Mouse (Mus musculus) spleen, adult 2 months (tissue): ENCODE data around the gene Usp27x. TPM values are rescaled to one million over a fixed set of nuclear protein-coding genes. Genes with fewer than 3 reads are reported as not detected.
A peak's percentile ranks its signal among the peaks of the same experiment; 100 is the strongest.

Experiments used
- DNase-seq, 2 experiments: peaks; one replicate each; pipeline versions ENCODE4 v3.0.0 to v3.0.0-alpha.2; 2012 to 2021; ENCODE audit warnings: low spot score in 2 of 2, low read depth in 1 of 2
- H3K27ac ChIP-seq: fragments of 200-500 bp; 2 replicates; pipeline ENCODE4 v1.5.1; 2012; ENCODE audit warnings: low read length, inconsistent platforms; ENCODE audit not compliant: insufficient read depth
- H3K27me3 ChIP-seq: fragments of 200-500 bp; 2 replicates; pipeline ENCODE4 v1.6.1; 2012; ENCODE audit warnings: mild to moderate bottlenecking, moderate library complexity, low read length, inconsistent platforms; ENCODE audit not compliant: control insufficient read depth, insufficient read depth
- H3K36me3 ChIP-seq: fragments of 200-500 bp; 2 replicates; pipeline ENCODE4 v1.6.1; 2012; ENCODE audit warnings: mild to moderate bottlenecking, low read length, inconsistent platforms; ENCODE audit not compliant: control insufficient read depth, insufficient read depth
- H3K4me1 ChIP-seq: fragments of 200-500 bp; 2 replicates; pipeline ENCODE4 v1.6.1; 2011; ENCODE audit warnings: inconsistent platforms; ENCODE audit not compliant: control insufficient read depth, insufficient read depth, insufficient read length
- H3K4me3 ChIP-seq: fragments of 200-500 bp; 2 replicates; pipeline ENCODE4 v1.5.1; 2011; ENCODE audit warnings: mild to moderate bottlenecking, inconsistent platforms; ENCODE audit not compliant: insufficient read depth, insufficient read length; ENCODE audit errors: extremely low read depth
- CTCF ChIP-seq: fragments of 200-500 bp; IDR thresholded peaks from 2 replicates; pipeline ENCODE4 v1.5.1; 2011; ENCODE audit warnings: mild to moderate bottlenecking, inconsistent platforms; ENCODE audit not compliant: insufficient read depth, insufficient read length, insufficient replicate concordance; ENCODE audit errors: extremely low read depth
- POLR2A ChIP-seq: fragments of 200-500 bp; IDR thresholded peaks from 2 replicates; pipeline ENCODE4 v1.6.1; 2011; ENCODE audit warnings: low read depth, low read length, inconsistent platforms
- WGBS: fragments of 180-500 bp; shearing (Covaris S2); methylation state at CpG from one replicate; pipeline ENCODE4 v1.1.7; 2018; 5-methylcytosine and 5-hydroxymethylcytosine counted together
- polyA plus RNA-seq: library from polyadenylated mRNA; depleted of rRNA; stranded (reverse); fragments of >200 nt; gene quantifications from 2 replicates; pipeline ENCODE4 v1.2.3, GENCODE M21; 2012; rRNA removed

The Usp27x gene
- polyA plus RNA-seq: 0.32 and 0.43 TPM in 2 replicates

DNA sequence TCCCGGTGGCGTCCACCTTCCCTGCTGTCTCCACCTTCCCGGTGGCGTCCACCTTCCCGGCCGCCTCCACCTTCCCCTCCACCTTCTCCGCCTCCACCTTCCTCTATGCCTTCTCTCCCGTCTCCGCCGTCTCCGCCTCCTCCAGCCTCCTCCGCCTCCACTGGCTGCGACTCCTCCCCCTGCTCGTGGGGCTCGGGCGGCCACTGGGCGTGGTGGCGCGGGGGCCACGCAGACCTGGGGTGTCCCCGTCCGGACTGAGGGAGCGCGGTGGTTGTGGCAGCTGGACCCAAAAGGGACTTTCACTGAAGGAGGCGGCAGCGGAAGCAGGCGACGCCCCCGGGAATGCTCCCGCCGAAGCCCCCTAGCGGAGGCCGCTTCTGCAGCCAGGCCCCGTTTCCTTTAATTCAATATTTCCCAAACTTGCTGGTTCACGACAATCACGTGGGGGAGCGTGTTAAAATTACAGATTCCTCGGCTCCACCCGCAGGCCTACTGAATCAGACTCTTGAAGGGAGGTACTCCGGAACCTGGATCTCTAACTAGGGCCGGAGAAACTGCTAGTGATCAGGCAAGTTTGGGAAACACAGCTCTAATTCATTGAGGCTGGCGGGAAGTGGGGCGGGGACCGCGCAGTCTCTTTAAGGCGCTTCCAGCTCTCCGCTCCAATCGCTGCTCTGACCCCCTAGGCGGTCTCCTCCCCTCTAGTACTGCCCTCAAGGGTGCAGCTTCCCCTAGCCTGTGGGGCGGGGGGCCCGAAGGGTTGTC, at the start of gene Usp27x:
TSS of gene Usp27x (minus strand) at position 115 of the 765 bp plus-strand sequence.
- WGBS: 29% methylated on average over 43 of the region's 51 CpGs
- Histone ChIP-seq H3K4me3 (peak within 1 kb of the TSS; percentile 79), H3K4me1 (no peaks in the 10 kb centered on the region; the same call in 1 of the 2 replicates), H3K36me3 (no peaks in the 10 kb centered on the region), H3K27ac (no peak within 1 kb of the TSS; the same call in 1 of the 2 replicates), H3K27me3 (peaks cover 5% of the 10 kb centered on the region; the same call in 1 of the 2 replicates)
- TF ChIP-seq CTCF (no peak), POLR2A (no peak)
- DNase-seq: peak; percentile 2 to 30

DNA sequence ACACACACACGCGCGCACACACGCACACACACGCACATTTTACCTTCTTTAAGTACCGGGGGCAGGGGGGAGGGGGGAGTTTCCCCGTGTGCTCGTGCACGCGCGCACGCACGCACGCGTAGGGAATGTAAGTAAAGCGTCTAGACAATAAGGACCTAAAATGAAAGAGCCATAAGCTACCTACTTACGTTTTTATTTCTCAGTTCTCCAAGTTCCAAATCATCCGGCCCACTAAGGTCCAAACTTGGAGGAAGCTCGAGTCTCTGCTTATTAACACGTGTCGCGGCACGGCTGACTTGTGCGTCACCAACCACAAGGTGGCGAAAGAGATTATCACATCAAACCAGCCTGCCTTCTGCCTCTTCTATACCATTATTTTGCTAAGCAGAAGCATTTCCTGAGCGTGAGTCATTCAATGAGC, 47.1 kb upstream of the Usp27x start:
- H3K4me1 ChIP-seq: no peaks in the 10 kb centered on the region
- TF ChIP-seq POLR2A (no peak), CTCF (peak; percentile 47; the same call in 1 of the 2 replicates)
- WGBS: 25% methylated on average over 26 of the region's 26 CpGs
- peak; percentile 60 to 67 for DNase-seq
- no peaks in the 10 kb centered on the region for H3K36me3 ChIP-seq
- peak overlapping the region; percentile 57 for H3K4me3 ChIP-seq
- no peaks in the 10 kb centered on the region for H3K27me3 ChIP-seq
- no peak overlapping the region for H3K27ac ChIP-seq

DNA sequence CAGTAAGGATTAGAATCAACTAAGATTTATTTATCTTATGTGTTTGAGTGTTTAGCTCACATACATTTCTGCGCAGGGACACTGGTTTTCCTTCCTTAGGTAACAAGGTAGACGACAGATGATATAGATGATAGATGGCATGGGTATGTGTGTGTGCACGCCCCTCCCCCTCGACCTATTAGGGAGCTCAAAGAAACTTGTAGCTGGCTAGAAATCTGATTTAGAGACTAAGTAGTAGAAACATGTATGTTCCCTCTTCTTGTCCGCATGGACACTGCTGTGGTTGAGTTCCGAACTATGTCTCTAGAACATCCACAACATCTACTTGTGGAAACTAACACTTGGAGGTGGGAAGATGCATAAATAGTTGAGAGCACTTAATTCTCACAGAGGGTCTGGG, 46.5 kb upstream of the Usp27x start:
- H3K27ac ChIP-seq: no peak overlapping the region
- no peaks in the 10 kb centered on the region for H3K27me3 ChIP-seq
- no peak for DNase-seq
- H3K36me3 ChIP-seq: no peaks in the 10 kb centered on the region
- 62% methylated on average over 6 of the region's 6 CpGs for WGBS
- H3K4me1 ChIP-seq: no peaks in the 10 kb centered on the region
- peak overlapping the region; percentile 57 for H3K4me3 ChIP-seq
- TF ChIP-seq POLR2A (no peak), CTCF (no peak)

DNA sequence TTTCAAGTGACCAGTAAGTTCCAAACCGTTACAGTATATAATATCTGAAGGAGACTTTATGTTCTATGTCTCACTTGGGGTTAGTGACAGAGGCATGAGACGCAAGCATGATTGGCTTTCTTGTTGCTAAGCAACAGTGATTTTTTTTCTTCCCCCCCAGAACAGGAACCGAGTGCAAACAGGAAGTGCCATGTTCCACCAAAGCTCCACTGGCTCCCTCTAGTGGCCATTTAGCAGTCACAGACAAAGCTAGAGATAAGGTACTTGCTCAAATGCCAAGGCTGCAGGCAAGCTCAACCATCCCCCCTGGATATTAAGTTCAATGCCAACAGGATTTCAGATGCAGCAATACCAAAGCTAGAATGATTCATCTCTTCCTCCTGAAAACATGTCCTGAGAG, 45.4 kb upstream of the Usp27x start:
- 30% methylated on average over 3 of the region's 3 CpGs for WGBS
- H3K27me3 ChIP-seq: no peaks in the 10 kb centered on the region
- DNase-seq: peak; percentile 61 to 84
- no peak overlapping the region for H3K27ac ChIP-seq
- H3K4me1 ChIP-seq: no peaks in the 10 kb centered on the region
- TF ChIP-seq POLR2A (no peak), CTCF (peak; percentile 59; the same call in 1 of the 2 replicates)
- no peaks in the 10 kb centered on the region for H3K36me3 ChIP-seq
- H3K4me3 ChIP-seq: no peak overlapping the region

DNA sequence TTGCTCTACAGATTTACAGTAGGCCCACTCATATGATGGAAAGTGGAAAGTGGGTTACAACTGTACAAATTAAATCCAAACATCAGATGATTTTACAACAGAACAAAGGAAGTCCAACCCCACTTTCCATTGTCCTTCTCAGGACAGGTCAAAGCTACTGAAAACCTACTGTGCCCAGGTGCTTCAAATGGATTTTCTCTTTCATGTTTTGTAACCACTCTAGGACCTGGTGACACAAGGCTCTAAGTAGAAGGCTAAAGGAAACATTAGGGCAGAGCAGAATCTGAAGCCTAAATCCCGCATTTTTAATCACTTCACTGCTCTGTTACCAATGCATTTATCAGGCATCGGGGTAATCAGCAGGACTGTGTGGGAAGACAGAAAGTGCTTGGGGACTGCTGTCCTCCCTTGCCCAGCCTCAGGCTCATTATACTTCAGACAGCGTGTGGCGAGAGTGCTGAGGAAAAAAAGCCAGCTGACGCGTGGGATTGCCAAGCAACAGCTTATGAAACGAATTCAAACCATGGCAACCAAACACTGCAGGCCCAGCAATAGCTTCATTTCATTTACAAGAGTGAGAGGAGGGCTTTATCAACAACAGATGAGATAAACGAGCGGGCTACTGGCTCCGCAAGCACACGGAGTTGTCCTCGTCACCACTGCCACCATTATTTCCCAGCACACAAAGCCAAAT, 40.7 kb upstream of the Usp27x start:
- 79% methylated on average over 12 of the region's 12 CpGs for WGBS
- H3K27ac ChIP-seq: no peak overlapping the region
- no peak overlapping the region for H3K4me3 ChIP-seq
- DNase-seq: no peak
- TF ChIP-seq CTCF (no peak), POLR2A (no peak)
- no peaks in the 10 kb centered on the region for H3K36me3 ChIP-seq
- H3K4me1 ChIP-seq: no peaks in the 10 kb centered on the region
- no peaks in the 10 kb centered on the region for H3K27me3 ChIP-seq

DNA sequence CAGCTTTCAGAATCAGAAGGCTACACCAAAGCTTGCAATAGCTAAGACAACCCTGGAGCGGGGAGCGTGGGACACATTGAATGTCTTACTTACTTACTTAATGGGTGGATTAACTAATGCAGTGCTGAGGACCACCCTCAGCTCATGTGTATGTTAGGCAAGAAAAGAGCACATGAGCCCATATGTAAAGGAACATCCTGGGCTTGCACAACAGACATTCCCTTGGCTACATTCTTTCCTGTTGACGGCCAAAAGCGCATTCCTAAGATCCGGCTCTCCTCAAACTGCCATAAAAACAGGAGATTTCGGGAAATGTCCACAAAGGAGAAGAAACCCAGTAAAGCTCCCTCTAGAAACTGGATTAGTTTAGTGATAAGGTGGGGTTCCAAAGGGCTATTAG, 39.7 kb upstream of the Usp27x start:
- Histone ChIP-seq H3K4me1 (no peaks in the 10 kb centered on the region), H3K4me3 (no peak overlapping the region), H3K27ac (no peak overlapping the region), H3K27me3 (no peaks in the 10 kb centered on the region), H3K36me3 (no peaks in the 10 kb centered on the region)
- 91% methylated on average over 6 of the region's 6 CpGs for WGBS
- DNase-seq: no peak
- no peak for TF ChIP-seq POLR2A
- TF ChIP-seq CTCF: no peak
